Mouse (Mus musculus) ovary, adult 2 months (tissue): ENCODE measurements around the gene P2rx7. TPM values are rescaled to one million over a fixed set of nuclear protein-coding genes. Genes with fewer than 3 reads are reported as not detected.

Source experiments
- polyA plus RNA-seq: library from polyadenylated mRNA; depleted of rRNA; stranded (reverse); fragments of >200 nt; gene quantifications from 2 replicates; pipeline ENCODE4 v1.2.3, GENCODE M21; 2012; rRNA removed

The P2rx7 gene
- 29.4 and 39.3 TPM in 2 replicates for polyA plus RNA-seq

GRCm38 (mm10) chr5:122643701-122644100 lies at the start of gene P2rx7:
Gene P2rx7, plus strand, starts transcription at chr5:122643911.

GRCm38 (mm10) chr5:122613908-122614732 lies 29.6 kb upstream of the P2rx7 start, which contains the start of gene Ift81:
Gene Ift81, minus strand, starts transcription at chr5:122614518.

GRCm38 (mm10) chr5:122707276-122708181 lies 63.8 kb downstream of the P2rx7 start, which contains the start of gene P2rx4:
Gene P2rx4, plus strand, starts transcription at chr5:122707544.

Other genes starting within 250 kb of the P2rx7 start
- gene Anapc7, start 222.2 kb upstream of the P2rx7 start, polyA plus RNA-seq, result 54.2 and 59.0 TPM in 2 replicates
- 99.6 and 109 TPM in 2 replicates for gene Atp2a2, start 141.7 kb upstream of the P2rx7 start, polyA plus RNA-seq
- 1.3 and 2.6 TPM in 2 replicates for gene Ift81, start 29.4 kb upstream of the P2rx7 start, polyA plus RNA-seq
- 35.8 and 44.9 TPM in 2 replicates for gene P2rx4, start 63.6 kb downstream of the P2rx7 start, polyA plus RNA-seq
- 89.8 and 92.7 TPM in 2 replicates for gene Camkk2, start 135.5 kb downstream of the P2rx7 start, polyA plus RNA-seq
- gene Anapc5, start 177.4 kb downstream of the P2rx7 start, polyA plus RNA-seq, result 332 and 419 TPM in 2 replicates
- 9.2 and 16.0 TPM in 2 replicates for gene Rnf34, start 206.1 kb downstream of the P2rx7 start, polyA plus RNA-seq